Mouse (Mus musculus) ovary, adult 18-20 months (tissue): ENCODE results near the gene Kin.

Experiments
- DNase-seq: peaks from one replicate; pipeline ENCODE4 v3.0.0; 2022; ENCODE audit warnings: low spot score, mixed read lengths

Gene Kin

GRCm38 (mm10) chr2:10118751-10119150 lies 38.4 kb downstream of the Kin start:
- no peak for DNase-seq

- DNase-seq: no peak
Observed at GRCm38 (mm10) chr2:10119276-10119675, 38.9 kb downstream of the Kin start.

- no peak for DNase-seq
Observed at GRCm38 (mm10) chr2:10121826-10122225, 41.4 kb downstream of the Kin start.

- DNase-seq: no peak
Observed at GRCm38 (mm10) chr2:10126122-10126521, 45.7 kb downstream of the Kin start.

- DNase-seq: no peak
Observed at GRCm38 (mm10) chr2:10127471-10127870, 47.1 kb downstream of the Kin start.

- no peak for DNase-seq
Observed at GRCm38 (mm10) chr2:10128571-10128970, 48.2 kb downstream of the Kin start.

GRCm38 (mm10) chr2:10130341-10130990 lies 50.1 kb downstream of the Kin start:
- DNase-seq: no peak

GRCm38 (mm10) chr2:10131296-10131695 lies 50.9 kb downstream of the Kin start, which contains the start of gene Itih2:
TSS of gene Itih2 (minus strand) at chr2:10131396.
- no peak for DNase-seq

GRCm38 (mm10) chr2:10132128-10132527 lies 51.7 kb downstream of the Kin start:
- no peak for DNase-seq

- no peak for DNase-seq
Observed at GRCm38 (mm10) chr2:10133941-10134340, 53.5 kb downstream of the Kin start.

GRCm38 (mm10) chr2:10137320-10137719 lies 56.9 kb downstream of the Kin start:
- DNase-seq: no peak

GRCm38 (mm10) chr2:10140456-10140855 lies 60.1 kb downstream of the Kin start:
- no peak for DNase-seq
